Mouse (Mus musculus) small intestine, adult 2 months (tissue): ENCODE data around the gene Kdm6b. TPM values are rescaled to one million over a fixed set of nuclear protein-coding genes. Genes with fewer than 3 reads are reported as not detected.
A peak's percentile ranks its signal among the peaks of the same experiment; 100 is the strongest.

Source experiments
- H3K27ac ChIP-seq: fragments of 200-500 bp; 2 replicates; pipeline ENCODE4 v1.5.1; 2012; ENCODE audit warnings: low read depth, low read length, control low read depth, inconsistent platforms; ENCODE audit not compliant: insufficient read depth
- H3K27me3 ChIP-seq: fragments of 200-500 bp; 2 replicates; pipeline ENCODE4 v1.6.1; 2012; ENCODE audit warnings: mild to moderate bottlenecking, moderate library complexity, low read length, inconsistent platforms; ENCODE audit not compliant: control insufficient read depth, insufficient read depth
- H3K36me3 ChIP-seq: fragments of 200-500 bp; 2 replicates; pipeline ENCODE4 v1.6.1; 2012; ENCODE audit warnings: mild to moderate bottlenecking, low read length, control low read depth, inconsistent platforms; ENCODE audit not compliant: control insufficient read depth, insufficient read depth
- H3K4me1 ChIP-seq: fragments of 200-500 bp; 2 replicates; pipeline ENCODE4 v1.6.1; 2012; ENCODE audit warnings: low read length, inconsistent platforms, mixed read lengths; ENCODE audit not compliant: control insufficient read depth, insufficient read depth, insufficient read length
- H3K4me3 ChIP-seq: fragments of 200-500 bp; 2 replicates; pipeline ENCODE4 v1.5.1; 2012; ENCODE audit warnings: low read depth, mild to moderate bottlenecking, control low read depth, inconsistent platforms, low read length, moderate library complexity
- CTCF ChIP-seq: fragments of 200-500 bp; IDR thresholded peaks from 2 replicates; pipeline ENCODE4 v1.5.1; 2012; ENCODE audit warnings: low read depth, mild to moderate bottlenecking, control low read depth, inconsistent platforms, low read length, moderate library complexity, mixed read lengths; ENCODE audit not compliant: insufficient replicate concordance, insufficient read length; ENCODE audit errors: extremely low read depth
- POLR2A ChIP-seq: fragments of 200-500 bp; IDR thresholded peaks from 2 replicates; pipeline ENCODE4 v1.6.1; 2012; ENCODE audit warnings: low read depth, mild to moderate bottlenecking, control low read depth, inconsistent platforms, low read length, moderate library complexity
- WGBS: fragments of 180-500 bp; shearing (Covaris S2); methylation state at CpG from one replicate; pipeline ENCODE4 v1.1.7; 2018; 5-methylcytosine and 5-hydroxymethylcytosine counted together
- polyA plus RNA-seq: library from polyadenylated mRNA; depleted of rRNA; stranded (reverse); fragments of >200 nt; gene quantifications from 2 replicates; pipeline ENCODE4 v1.2.3, GENCODE M21; 2012

Kdm6b gene
- polyA plus RNA-seq, 1 experiment = 35.4 TPM

GRCm38 (mm10) chr11:69381356-69381755 lies 32.1 kb downstream of the Kdm6b start:
- Histone ChIP-seq H3K4me1 (peaks cover 10% of the 10 kb centered on the region), H3K4me3 (no peak overlapping the region), H3K27me3 (no peaks in the 10 kb centered on the region), H3K36me3 (no peaks in the 10 kb centered on the region), H3K27ac (no peak overlapping the region)
- TF ChIP-seq CTCF (no peak), POLR2A (no peak)
- 88% methylated on average over 6 of the region's 6 CpGs for WGBS

DNA sequence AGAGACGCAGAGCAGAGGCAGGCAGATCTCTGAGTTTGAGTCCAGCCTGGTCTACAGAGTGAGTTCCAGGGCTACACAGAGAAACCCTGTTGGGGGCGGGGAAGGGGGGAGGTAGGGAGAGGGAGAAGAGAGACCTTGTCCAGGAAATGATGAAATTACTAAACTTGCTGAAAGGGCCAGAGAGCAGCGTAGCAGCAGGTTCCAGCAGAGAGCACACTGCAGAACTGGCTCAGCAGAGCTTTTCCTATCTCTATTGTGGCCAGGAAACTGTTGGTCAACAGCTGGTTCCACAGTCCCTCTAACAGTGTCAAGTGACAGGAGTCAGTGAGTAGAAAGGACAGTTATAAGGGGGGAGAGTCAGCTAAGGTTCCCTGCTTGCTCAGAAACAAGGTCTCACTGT lies 33.9 kb downstream of the Kdm6b start:
- Histone ChIP-seq H3K36me3 (0 out of 2 replicates have a peak, but pooled peaks cover 2% of the 10 kb centered on the region), H3K27me3 (no peaks in the 10 kb centered on the region), H3K27ac (no peak overlapping the region), H3K4me3 (no peak overlapping the region), H3K4me1 (peaks cover 7% of the 10 kb centered on the region)
- TF ChIP-seq POLR2A = no peak
- no peak for TF ChIP-seq CTCF
- WGBS = 87% methylated on average over 3 of the region's 3 CpGs

- Histone ChIP-seq H3K4me3 (peak overlapping the region; percentile 36; the same call in 1 of the 2 replicates), H3K27me3 (no peaks in the 10 kb centered on the region), H3K4me1 (peaks cover 14% of the 10 kb centered on the region), H3K27ac (peak overlapping the region; percentile 92), H3K36me3 (0 out of 2 replicates have a peak, but pooled peaks cover 5% of the 10 kb centered on the region)
- TF ChIP-seq CTCF (no peak), POLR2A (no peak; the same call in 1 of the 2 replicates)
- WGBS = 19% methylated on average over 3 of the region's 3 CpGs
These were observed 35.7 kb downstream of the Kdm6b start for GRCm38 (mm10) chr11:69377766-69378165.

DNA sequence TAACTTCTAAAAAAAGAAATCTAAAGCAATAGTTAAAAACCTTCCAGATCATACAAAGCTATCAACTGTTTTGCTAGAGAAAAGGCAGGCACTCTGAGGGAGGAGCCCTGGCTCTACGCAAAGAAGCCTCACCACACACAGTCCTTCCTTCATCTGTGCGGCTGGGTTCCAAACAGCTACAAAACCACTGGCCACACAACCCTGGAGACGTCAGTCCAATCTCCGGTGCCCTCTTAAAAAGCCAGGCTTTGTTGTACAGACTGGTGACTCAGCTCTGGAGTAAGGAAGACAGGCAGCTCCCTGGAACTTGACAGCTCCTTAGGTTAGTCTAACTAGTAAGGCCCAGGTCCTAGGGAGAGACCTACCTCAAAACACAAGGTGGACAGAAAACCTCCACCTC lies 37.8 kb downstream of the Kdm6b start:
- 89% methylated on average over 4 of the region's 4 CpGs for WGBS
- H3K27me3 ChIP-seq = no peaks in the 10 kb centered on the region
- H3K4me3 ChIP-seq = no peak overlapping the region
- H3K36me3 ChIP-seq = 0 out of 2 replicates have a peak, but pooled peaks cover 5% of the 10 kb centered on the region
- no peak overlapping the region for H3K27ac ChIP-seq
- peaks cover 16% of the 10 kb centered on the region for H3K4me1 ChIP-seq
- TF ChIP-seq POLR2A (no peak), CTCF (no peak)

GRCm38 (mm10) chr11:69373223-69373965 lies 40.1 kb downstream of the Kdm6b start:
- TF ChIP-seq CTCF = no peak
- TF ChIP-seq POLR2A = no peak
- 0 out of 2 replicates have a peak, but pooled peaks cover 5% of the 10 kb centered on the region for H3K36me3 ChIP-seq
- WGBS = 88% methylated on average over 16 of the region's 16 CpGs

GRCm38 (mm10) chr11:69372780-69373170 lies 40.7 kb downstream of the Kdm6b start:
- Histone ChIP-seq H3K27ac (no peak overlapping the region), H3K4me3 (no peak overlapping the region), H3K27me3 (no peaks in the 10 kb centered on the region), H3K4me1 (peaks cover 20% of the 10 kb centered on the region), H3K36me3 (0 out of 2 replicates have a peak, but pooled peaks cover 5% of the 10 kb centered on the region)
- TF ChIP-seq POLR2A = no peak
- no peak for TF ChIP-seq CTCF
- WGBS = 66% methylated on average over 3 of the region's 3 CpGs

More at GRCm38 (mm10) chr11:69373223-69373965, 40.1 kb downstream of the Kdm6b start:
- peaks cover 16% of the 10 kb centered on the region for H3K4me1 ChIP-seq
- H3K27ac ChIP-seq = no peak overlapping the region
- no peaks in the 10 kb centered on the region for H3K27me3 ChIP-seq
- H3K4me3 ChIP-seq = no peak overlapping the region

GRCm38 (mm10) chr11:69372056-69372779 lies 41.3 kb downstream of the Kdm6b start:
- H3K36me3 ChIP-seq = 0 out of 2 replicates have a peak, but pooled peaks cover 5% of the 10 kb centered on the region
- H3K4me1 ChIP-seq = peaks cover 16% of the 10 kb centered on the region
- H3K4me3 ChIP-seq = no peak overlapping the region
- TF ChIP-seq CTCF (no peak), POLR2A (no peak)
- 55% methylated on average over 12 of the region's 12 CpGs for WGBS
- no peak overlapping the region; the same call in 1 of the 2 replicates for H3K27ac ChIP-seq
- no peaks in the 10 kb centered on the region for H3K27me3 ChIP-seq
